Mouse (Mus musculus): ENCODE data around the gene Trip4. TPM values are rescaled to one million over a fixed set of nuclear protein-coding genes. Genes with fewer than 3 reads are reported as not detected.

Trip4 gene
- polyA plus RNA-seq, 1 experiment from 2014 or later = 25.5 TPM

GRCm38 (mm10) chr9:65884564-65885315, 23.9 kb downstream of the Trip4 start:
- Histone ChIP-seq H3K9ac (ENCODE audit: low read length) (peak overlapping the region; percentile 88), H3K4me2 (ENCODE audit: low read length) (peak overlapping the region; percentile 75), H3K4me3 (ENCODE audit: control insufficient read depth in 1 of 2, insufficient read depth in 1 of 2, low read depth in 1 of 2, low read length in 2 of 2) (peak overlapping the region; percentile 75 to 86), H3K27ac (replicated peaks in 1 of 2; ENCODE audit: control insufficient read depth in 1 of 2, insufficient read depth in 1 of 2, low read depth in 2 of 2, low read length in 2 of 2) (peak overlapping the region; percentile 78 to 83), H3K27me3 (ENCODE audit: control insufficient read depth, insufficient read depth, low read length) (no peaks in the 10 kb centered on the region), H3K9me3 (ENCODE audit: control insufficient read depth, low read length) (no peaks in the 10 kb centered on the region), H3K4me1 (ENCODE audit: control insufficient read depth in 2 of 2, insufficient read depth in 2 of 2, low read length in 2 of 2) (peaks cover 0 to 9% of the 10 kb centered on the region in 2 experiments; a peak in 2 of 4 replicates), H3K36me3 (ENCODE audit: control insufficient read depth, insufficient read depth, low read length) (peaks cover 10% of the 10 kb centered on the region)
- under 1% methylated on average over 37 of the region's 37 CpGs for WGBS
- peak; percentile 88 for ATAC-seq (ENCODE audit: insufficient number of reproducible peaks, insufficient read depth, low FRiP score, low read depth)

GRCm38 (mm10) chr9:65859656-65860055, 48.9 kb downstream of the Trip4 start:
- peaks cover 73% of the 10 kb centered on the region for H3K36me3 ChIP-seq (ENCODE audit: control insufficient read depth, insufficient read depth, low read length)
- no peak overlapping the region for H3K27ac ChIP-seq (replicated peaks in 1 of 2; ENCODE audit: control insufficient read depth in 1 of 2, insufficient read depth in 1 of 2, low read depth in 2 of 2, low read length in 2 of 2)
- no peak overlapping the region for H3K4me3 ChIP-seq (ENCODE audit: control insufficient read depth in 1 of 2, insufficient read depth in 1 of 2, low read depth in 1 of 2, low read length in 2 of 2)
- no peak overlapping the region for H3K9ac ChIP-seq (ENCODE audit: low read length)
- H3K4me2 ChIP-seq (ENCODE audit: low read length) = no peak overlapping the region
- H3K4me1 ChIP-seq (ENCODE audit: control insufficient read depth in 2 of 2, insufficient read depth in 2 of 2, low read length in 2 of 2) = no peaks in the 10 kb centered on the region
- WGBS = 53% methylated on average over 1 of the region's 1 CpGs
- no peak for ATAC-seq (ENCODE audit: insufficient number of reproducible peaks, insufficient read depth, low FRiP score, low read depth)
- H3K27me3 ChIP-seq (ENCODE audit: control insufficient read depth, insufficient read depth, low read length) = no peaks in the 10 kb centered on the region
- H3K9me3 ChIP-seq (ENCODE audit: control insufficient read depth, low read length) = no peaks in the 10 kb centered on the region

- WGBS = 23% methylated on average over 1 of the region's 1 CpGs
- H3K9ac ChIP-seq (ENCODE audit: low read length) = no peak overlapping the region
- H3K27ac ChIP-seq (replicated peaks in 1 of 2; ENCODE audit: control insufficient read depth in 1 of 2, insufficient read depth in 1 of 2, low read depth in 2 of 2, low read length in 2 of 2) = no peak overlapping the region
- no peak overlapping the region for H3K4me2 ChIP-seq (ENCODE audit: low read length)
- H3K4me3 ChIP-seq (ENCODE audit: control insufficient read depth in 1 of 2, insufficient read depth in 1 of 2, low read depth in 1 of 2, low read length in 2 of 2) = no peak overlapping the region
- no peaks in the 10 kb centered on the region for H3K27me3 ChIP-seq (ENCODE audit: control insufficient read depth, insufficient read depth, low read length)
- peaks cover 73% of the 10 kb centered on the region for H3K36me3 ChIP-seq (ENCODE audit: control insufficient read depth, insufficient read depth, low read length)
- no peaks in the 10 kb centered on the region for H3K9me3 ChIP-seq (ENCODE audit: control insufficient read depth, low read length)
- ATAC-seq (ENCODE audit: insufficient number of reproducible peaks, insufficient read depth, low FRiP score, low read depth) = no peak
- H3K4me1 ChIP-seq (ENCODE audit: control insufficient read depth in 2 of 2, insufficient read depth in 2 of 2, low read length in 2 of 2) = peaks cover 2 to 9% of the 10 kb centered on the region in 2 experiments; a peak in 2 of 4 replicates
Measured at GRCm38 (mm10) chr9:65850203-65850602, 58.4 kb downstream of the Trip4 start.

GRCm38 (mm10) chr9:65848154-65848553, 60.4 kb downstream of the Trip4 start:
- Histone ChIP-seq H3K4me3 (ENCODE audit: control insufficient read depth in 1 of 2, insufficient read depth in 1 of 2, low read depth in 1 of 2, low read length in 2 of 2) (no peak overlapping the region), H3K27ac (replicated peaks in 1 of 2; ENCODE audit: control insufficient read depth in 1 of 2, insufficient read depth in 1 of 2, low read depth in 2 of 2, low read length in 2 of 2) (peak overlapping the region in 1 of 2 experiments; percentile 14; a peak in 1 of 4 replicates), H3K9me3 (ENCODE audit: control insufficient read depth, low read length) (no peaks in the 10 kb centered on the region), H3K4me1 (ENCODE audit: control insufficient read depth in 2 of 2, insufficient read depth in 2 of 2, low read length in 2 of 2) (peaks cover 2 to 17% of the 10 kb centered on the region in 2 experiments; a peak in 2 of 4 replicates), H3K4me2 (ENCODE audit: low read length) (no peak overlapping the region), H3K9ac (ENCODE audit: low read length) (no peak overlapping the region), H3K27me3 (ENCODE audit: control insufficient read depth, insufficient read depth, low read length) (no peaks in the 10 kb centered on the region), H3K36me3 (ENCODE audit: control insufficient read depth, insufficient read depth, low read length) (peaks cover 55% of the 10 kb centered on the region)
- ATAC-seq (ENCODE audit: insufficient number of reproducible peaks, insufficient read depth, low FRiP score, low read depth) = no peak

GRCm38 (mm10) chr9:65844421-65845165, 64.0 kb downstream of the Trip4 start:
- no peak overlapping the region for H3K4me2 ChIP-seq (ENCODE audit: low read length)
- no peaks in the 10 kb centered on the region for H3K9me3 ChIP-seq (ENCODE audit: control insufficient read depth, low read length)
- H3K27me3 ChIP-seq (ENCODE audit: control insufficient read depth, insufficient read depth, low read length) = no peaks in the 10 kb centered on the region
- peaks cover 33% of the 10 kb centered on the region for H3K36me3 ChIP-seq (ENCODE audit: control insufficient read depth, insufficient read depth, low read length)
- no peak overlapping the region for H3K4me3 ChIP-seq (ENCODE audit: control insufficient read depth in 1 of 2, insufficient read depth in 1 of 2, low read depth in 1 of 2, low read length in 2 of 2)
- WGBS = 82% methylated on average over 7 of the region's 7 CpGs
- H3K27ac ChIP-seq (replicated peaks in 1 of 2; ENCODE audit: control insufficient read depth in 1 of 2, insufficient read depth in 1 of 2, low read depth in 2 of 2, low read length in 2 of 2) = peak overlapping the region in 1 of 2 experiments; percentile 20; a peak in 1 of 4 replicates
- no peak for ATAC-seq (ENCODE audit: insufficient number of reproducible peaks, insufficient read depth, low FRiP score, low read depth)
- H3K4me1 ChIP-seq (ENCODE audit: control insufficient read depth in 2 of 2, insufficient read depth in 2 of 2, low read length in 2 of 2) = peaks cover 2 to 17% of the 10 kb centered on the region in 2 experiments; a peak in 2 of 4 replicates
- no peak overlapping the region for H3K9ac ChIP-seq (ENCODE audit: low read length)

GRCm38 (mm10) chr9:65839841-65840240, 68.8 kb downstream of the Trip4 start:
- peaks cover 32% of the 10 kb centered on the region for H3K36me3 ChIP-seq (ENCODE audit: control insufficient read depth, insufficient read depth, low read length)
- no peak overlapping the region for H3K9ac ChIP-seq (ENCODE audit: low read length)
- no peak overlapping the region for H3K27ac ChIP-seq (replicated peaks in 1 of 2; ENCODE audit: control insufficient read depth in 1 of 2, insufficient read depth in 1 of 2, low read depth in 2 of 2, low read length in 2 of 2)
- no peaks in the 10 kb centered on the region for H3K27me3 ChIP-seq (ENCODE audit: control insufficient read depth, insufficient read depth, low read length)
- 95% methylated on average over 1 of the region's 1 CpGs for WGBS
- peaks cover 1 to 8% of the 10 kb centered on the region in 2 experiments; a peak in 2 of 4 replicates for H3K4me1 ChIP-seq (ENCODE audit: control insufficient read depth in 2 of 2, insufficient read depth in 2 of 2, low read length in 2 of 2)
- no peak overlapping the region for H3K4me3 ChIP-seq (ENCODE audit: control insufficient read depth in 1 of 2, insufficient read depth in 1 of 2, low read depth in 1 of 2, low read length in 2 of 2)
- no peak for ATAC-seq (ENCODE audit: insufficient number of reproducible peaks, insufficient read depth, low FRiP score, low read depth)
- no peaks in the 10 kb centered on the region for H3K9me3 ChIP-seq (ENCODE audit: control insufficient read depth, low read length)
- H3K4me2 ChIP-seq (ENCODE audit: low read length) = no peak overlapping the region

GRCm38 (mm10) chr9:65836916-65837315, 71.7 kb downstream of the Trip4 start:
- no peak overlapping the region for H3K9ac ChIP-seq (ENCODE audit: low read length)
- H3K4me1 ChIP-seq (ENCODE audit: control insufficient read depth in 2 of 2, insufficient read depth in 2 of 2, low read length in 2 of 2) = peaks cover 5 to 11% of the 10 kb centered on the region in 2 experiments; a peak in 3 of 4 replicates
- H3K4me3 ChIP-seq (ENCODE audit: control insufficient read depth in 1 of 2, insufficient read depth in 1 of 2, low read depth in 1 of 2, low read length in 2 of 2) = no peak overlapping the region
- ATAC-seq (ENCODE audit: insufficient number of reproducible peaks, insufficient read depth, low FRiP score, low read depth) = no peak
- H3K4me2 ChIP-seq (ENCODE audit: low read length) = no peak overlapping the region
- H3K9me3 ChIP-seq (ENCODE audit: control insufficient read depth, low read length) = no peaks in the 10 kb centered on the region
- no peak overlapping the region for H3K27ac ChIP-seq (replicated peaks in 1 of 2; ENCODE audit: control insufficient read depth in 1 of 2, insufficient read depth in 1 of 2, low read depth in 2 of 2, low read length in 2 of 2)
- no peaks in the 10 kb centered on the region for H3K27me3 ChIP-seq (ENCODE audit: control insufficient read depth, insufficient read depth, low read length)
- H3K36me3 ChIP-seq (ENCODE audit: control insufficient read depth, insufficient read depth, low read length) = peaks cover 35% of the 10 kb centered on the region
